Mouse (Mus musculus) thymus, postnatal 36 days (tissue): ENCODE results near the gene Rufy2.
A peak's percentile ranks its signal among the peaks of the same experiment; 100 is the strongest.

Experiments
- DNase-seq, 2 experiments: peaks; one replicate each; pipeline ENCODE4 v3.0.0; 2022; ENCODE audit warnings: mixed read lengths in 2 of 2

Rufy2 gene

GRCm38 (mm10) chr10:63021702-63022101 is 41.7 kb downstream of the Rufy2 start:
- DNase-seq = no peak

DNA sequence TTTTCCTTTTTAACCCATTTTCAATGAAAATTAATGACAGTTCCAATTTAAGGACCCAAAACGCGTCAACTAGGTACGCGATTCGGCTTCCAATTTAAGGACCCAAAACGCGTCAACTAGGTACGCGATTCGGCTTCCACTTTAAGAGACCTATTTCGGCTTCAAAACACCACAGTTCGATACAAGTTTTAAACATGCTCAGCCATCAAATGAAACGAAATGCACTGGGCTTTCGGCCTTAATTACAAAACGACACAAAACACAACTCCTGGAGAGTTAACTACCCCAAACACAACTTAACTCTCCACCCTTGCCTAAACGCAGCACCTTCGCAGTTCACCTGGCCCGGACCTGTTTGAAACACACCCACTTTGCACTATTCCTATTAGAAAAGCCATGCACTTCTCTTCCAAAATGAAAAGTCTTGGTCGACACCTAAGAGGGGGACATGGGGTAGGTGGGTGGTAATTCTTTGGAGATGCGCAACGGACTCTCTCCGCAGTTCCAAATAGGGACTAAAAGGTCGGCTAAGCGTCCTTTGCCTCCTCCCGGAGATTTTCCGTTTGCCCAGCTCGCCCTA is 42.6 kb downstream of the Rufy2 start:
- DNase-seq = no peak

- DNase-seq = peak; percentile 73 to 80
Observed at GRCm38 (mm10) chr10:63023121-63023748, 43.2 kb downstream of the Rufy2 start.

GRCm38 (mm10) chr10:63023749-63024579 is 43.9 kb downstream of the Rufy2 start, which contains the start of the genes Hnrnph3 and Pbld2:
TSS of gene Hnrnph3 (minus strand) at chr10:63024217.
TSS of gene Pbld2 (plus strand) at chr10:63024315.
- peak; percentile 98 to 99 for DNase-seq

- DNase-seq = peak in 1 of 2 experiments; percentile 44
Observed at GRCm38 (mm10) chr10:63024580-63024910, 44.5 kb downstream of the Rufy2 start.

DNA sequence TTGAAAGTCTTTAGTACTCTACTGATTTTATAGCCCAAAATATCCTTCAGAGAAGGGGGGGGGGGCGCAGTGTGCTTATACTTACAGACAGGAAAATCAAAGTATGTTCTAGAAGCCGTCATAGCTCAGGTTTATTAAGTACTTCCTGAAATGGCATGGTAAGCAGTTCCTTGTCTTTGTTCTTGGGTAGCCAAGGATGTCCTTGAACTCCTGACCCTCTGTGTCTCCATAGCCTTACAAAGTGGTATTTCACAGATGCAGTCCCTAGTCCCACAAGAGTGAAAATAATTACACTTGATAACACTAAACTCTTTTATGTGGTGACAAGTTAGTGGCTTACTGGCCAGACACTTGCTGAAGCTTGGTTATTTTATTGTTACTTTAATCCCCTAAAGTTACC is 45.0 kb downstream of the Rufy2 start:
- no peak for DNase-seq

GRCm38 (mm10) chr10:63025491-63026011 is 45.5 kb downstream of the Rufy2 start:
- DNase-seq = no peak

GRCm38 (mm10) chr10:63026156-63026794 is 46.3 kb downstream of the Rufy2 start:
- DNase-seq = no peak

GRCm38 (mm10) chr10:63026795-63027160 is 46.8 kb downstream of the Rufy2 start:
- no peak for DNase-seq

DNA sequence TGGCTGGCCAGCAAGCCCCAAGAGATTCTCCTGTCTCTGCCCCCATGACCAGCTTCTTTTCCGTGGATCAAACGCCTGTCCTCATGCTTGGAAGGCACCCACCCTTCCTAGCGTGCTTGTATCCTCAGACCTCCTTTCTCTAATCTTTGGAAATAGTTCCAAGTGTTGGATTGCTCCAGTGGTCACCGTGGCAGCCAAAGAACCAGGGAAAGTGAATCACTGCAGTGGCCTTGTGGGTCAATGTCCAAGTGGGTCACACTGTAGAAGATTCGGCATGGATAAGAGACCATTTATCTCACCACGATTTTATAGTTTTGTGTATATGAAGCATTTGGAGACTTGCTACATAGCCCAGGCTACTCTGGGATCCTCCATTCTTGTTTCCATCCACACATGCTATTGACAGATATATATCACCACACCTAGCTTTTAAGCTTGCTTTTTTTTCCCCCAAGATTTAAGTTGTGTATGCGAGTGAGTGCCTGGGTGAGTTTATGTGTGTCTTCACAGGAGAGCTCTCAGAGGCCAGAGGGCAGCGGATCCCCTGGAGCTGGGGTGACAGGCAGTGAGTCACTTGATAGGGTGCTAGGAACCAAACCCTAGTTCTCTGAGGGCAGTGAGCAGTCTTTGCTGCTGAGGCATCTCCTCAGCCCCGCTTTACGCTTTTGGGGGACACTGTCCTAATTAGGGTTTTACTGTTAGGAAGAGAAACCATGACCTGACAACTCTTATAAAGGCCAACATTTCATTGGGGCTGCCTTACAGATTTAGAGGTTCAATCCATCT is 47.5 kb downstream of the Rufy2 start:
- no peak for DNase-seq

DNA sequence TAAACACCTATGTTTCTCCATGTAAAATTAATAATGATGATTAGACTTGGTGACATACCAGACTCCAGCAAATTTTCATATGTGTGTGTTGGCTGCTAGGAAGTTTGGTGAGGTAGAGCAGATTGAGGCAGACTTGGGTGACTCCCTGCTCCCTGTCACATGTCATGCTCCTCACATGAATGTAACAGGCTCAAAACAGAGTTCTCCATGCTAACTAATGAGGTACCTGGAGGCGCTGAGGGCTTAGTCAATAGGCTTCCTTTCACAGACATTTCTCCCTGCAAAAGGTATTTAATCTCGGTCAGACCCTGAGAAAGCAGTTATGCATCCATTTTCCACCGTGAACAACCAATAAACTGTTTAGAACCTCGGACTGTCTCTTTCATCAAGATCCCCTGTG is 48.4 kb downstream of the Rufy2 start:
- no peak for DNase-seq

DNA sequence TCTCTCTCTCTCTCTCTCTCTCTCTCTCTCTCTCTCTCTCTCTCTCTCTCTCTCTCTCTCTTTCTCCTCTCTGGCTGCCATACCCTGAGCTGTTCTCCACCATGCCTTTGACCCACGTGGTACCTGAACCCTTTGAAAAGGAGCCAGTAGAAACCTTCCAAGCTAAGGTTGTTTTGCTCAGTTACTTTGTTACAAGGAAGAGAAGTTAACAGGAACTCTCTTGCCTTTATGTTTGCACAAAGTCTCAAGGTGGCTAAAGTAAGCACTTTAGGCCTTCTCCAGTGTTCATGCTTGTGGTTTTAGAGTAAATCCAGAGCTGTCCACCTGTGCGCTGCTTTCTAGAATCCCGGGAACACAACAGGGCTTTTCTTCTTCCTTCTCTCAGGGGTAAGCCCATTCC is 52.2 kb downstream of the Rufy2 start:
- DNase-seq = no peak

GRCm38 (mm10) chr10:63032956-63033355 is 52.9 kb downstream of the Rufy2 start:
- no peak for DNase-seq

DNA sequence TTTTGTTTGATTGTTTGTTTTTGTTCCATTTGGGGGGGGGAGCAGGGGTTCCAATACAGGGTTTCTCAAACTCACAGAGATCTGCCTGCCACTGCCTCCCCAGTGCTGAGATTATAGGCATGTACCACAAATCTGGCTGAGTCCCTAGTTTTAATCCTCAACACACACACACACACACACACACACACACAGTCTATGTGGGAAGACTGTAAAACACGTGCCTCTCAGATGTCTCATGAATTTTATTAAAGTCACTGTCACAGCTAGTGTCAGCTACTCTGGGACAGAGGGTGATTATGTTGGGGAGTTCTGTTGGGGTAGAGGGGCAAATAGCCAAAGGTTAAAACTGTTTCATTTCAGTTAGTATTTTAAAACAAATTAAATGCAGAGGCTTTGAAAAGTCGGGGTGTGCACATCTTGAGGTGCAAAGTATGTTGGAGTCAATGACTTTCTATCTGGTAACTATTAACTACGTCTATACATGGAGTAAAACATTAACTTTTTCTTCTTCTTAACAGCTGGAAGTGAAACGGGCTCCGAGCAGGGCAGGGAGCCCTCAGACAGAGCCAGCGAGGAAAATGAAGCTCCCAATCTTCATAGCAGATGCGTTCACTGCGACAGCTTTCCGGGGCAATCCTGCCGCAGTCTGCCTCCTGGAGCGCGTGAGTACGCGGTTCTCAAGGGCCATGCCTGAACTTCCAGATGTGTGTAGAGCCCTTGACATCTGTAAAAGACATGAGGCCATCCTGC is 58.7 kb downstream of the Rufy2 start:
- no peak for DNase-seq

DNA sequence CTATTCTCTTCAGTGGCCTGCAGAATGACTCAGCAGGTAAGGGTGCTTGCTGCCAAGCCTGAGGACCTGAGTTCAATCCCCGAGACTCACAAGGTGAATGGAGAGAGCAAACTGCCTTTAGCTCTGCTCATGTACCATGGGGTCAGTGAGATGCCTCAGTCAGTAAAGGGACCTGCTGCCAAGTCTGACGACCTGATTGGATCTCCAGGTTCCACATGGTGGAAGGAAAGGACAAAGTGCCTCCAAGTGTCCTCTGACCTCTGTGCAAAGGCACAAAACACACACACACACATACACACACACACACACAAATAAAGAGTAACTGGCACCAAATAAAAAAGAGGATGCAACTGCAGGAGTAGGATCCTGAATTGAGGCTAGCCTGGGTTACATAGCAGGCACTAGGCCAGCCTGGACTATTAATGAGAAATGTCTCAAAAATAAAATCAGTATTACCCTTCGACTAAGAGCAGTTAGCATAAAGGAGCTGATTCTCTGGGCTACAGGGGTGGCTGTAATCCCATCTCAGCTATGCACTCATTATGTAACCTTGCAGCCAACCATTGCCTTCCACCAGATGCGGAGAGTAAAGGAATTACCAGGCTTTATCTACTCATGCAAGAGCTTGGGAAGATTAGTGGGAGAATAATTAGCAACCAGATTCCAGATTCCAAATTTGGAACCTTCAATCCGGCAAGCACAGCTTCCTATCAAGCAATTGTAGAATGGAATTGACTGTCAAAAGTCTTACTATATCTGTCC is 60.0 kb downstream of the Rufy2 start:
- DNase-seq = no peak

DNA sequence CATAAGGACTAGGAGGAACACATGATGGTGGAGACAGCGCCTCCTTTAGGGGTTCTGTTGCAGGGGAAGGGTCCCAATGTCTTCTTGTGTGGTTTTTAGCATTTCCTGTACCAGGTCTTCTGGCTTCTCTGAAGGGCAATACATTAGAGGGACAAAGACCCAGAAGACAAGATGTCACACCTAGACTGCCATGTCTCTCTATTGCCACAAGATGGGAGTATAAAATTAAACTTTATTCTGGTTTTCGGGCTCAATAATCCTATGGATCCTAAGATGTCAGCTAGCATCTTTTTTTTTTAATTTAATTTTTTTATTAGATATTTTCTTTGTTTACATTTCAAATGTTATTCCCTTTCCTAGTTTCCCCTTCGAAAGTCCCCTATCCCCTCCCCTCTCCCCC is 63.1 kb downstream of the Rufy2 start:
- DNase-seq = peak in 1 of 2 experiments; percentile 12

GRCm38 (mm10) chr10:63047751-63048150 is 67.7 kb downstream of the Rufy2 start:
- no peak for DNase-seq

DNA sequence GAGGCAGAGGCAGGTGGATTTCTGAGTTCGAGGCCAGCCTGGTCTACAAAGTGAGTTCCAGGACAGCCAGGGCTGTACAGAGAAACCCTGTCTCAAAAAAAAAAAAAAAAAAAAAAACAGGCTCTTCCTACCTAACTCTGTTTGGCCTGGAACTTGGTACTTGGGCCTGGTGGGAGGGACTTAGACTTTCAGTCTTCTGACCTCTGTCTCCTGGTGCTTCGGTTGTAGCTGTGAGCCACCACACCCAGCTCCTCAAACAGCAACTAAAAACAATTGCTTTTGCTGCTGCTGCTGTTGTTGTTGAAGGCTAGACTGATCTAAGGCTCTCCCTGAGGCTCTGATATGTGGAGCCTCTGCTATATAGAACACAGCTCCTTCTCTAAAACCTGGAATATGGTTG is 69.1 kb downstream of the Rufy2 start:
- DNase-seq = no peak

- no peak for DNase-seq
Observed at GRCm38 (mm10) chr10:63051267-63051666, 71.2 kb downstream of the Rufy2 start.

DNA sequence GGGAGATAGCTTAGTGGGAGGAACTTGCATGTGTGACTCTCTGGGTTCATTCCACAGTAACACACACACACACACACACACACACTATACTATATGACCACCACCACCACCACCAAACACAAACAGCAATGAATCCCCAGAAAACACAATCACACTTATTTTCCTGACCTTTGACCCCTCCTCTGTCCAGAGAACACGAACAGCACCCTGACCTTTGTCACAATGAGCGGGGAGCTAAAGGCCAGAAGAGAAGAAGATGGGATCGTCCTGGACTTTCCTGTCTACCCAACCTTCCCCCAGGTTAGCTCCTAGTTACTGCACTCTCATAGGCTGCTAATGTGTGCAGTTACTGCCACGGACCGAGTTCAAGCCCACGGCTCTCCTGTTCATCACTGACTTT is 72.0 kb downstream of the Rufy2 start:
- no peak for DNase-seq

- DNase-seq = no peak
Observed at GRCm38 (mm10) chr10:63053007-63053406, 73.0 kb downstream of the Rufy2 start.
